In the genomic region with DNA sequence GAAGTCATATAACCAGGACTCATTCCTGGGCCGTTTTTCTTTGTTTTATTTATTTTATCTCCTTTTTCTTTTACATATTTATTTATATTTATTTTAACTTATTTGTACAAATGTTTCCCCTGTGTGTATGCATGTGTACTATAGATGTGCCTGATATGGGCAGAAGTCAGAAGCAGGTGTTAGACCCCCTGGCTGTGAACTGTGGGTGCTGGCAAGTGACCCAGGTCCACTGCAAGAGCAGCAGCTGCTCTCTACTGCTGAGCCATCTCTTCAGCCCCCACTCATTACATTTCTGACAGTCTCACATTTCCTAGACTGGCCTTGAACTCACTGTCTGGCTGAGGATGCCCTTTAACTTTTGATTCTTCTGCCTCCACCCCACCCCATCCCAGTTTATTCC, we compare ENCODE assay signal across 36 mouse cellular contexts. TPM values are rescaled to one million over a fixed set of nuclear protein-coding genes. Genes with fewer than 3 reads are reported as not detected.
"Had no signal": no experiment of that assay in that cellular context is flagged by ENCODE, and none has a peak within 500 bp of the region (broad histone marks: within the 10 kb centered on the region; RNA-seq: fewer than 3 reads in every experiment).

No protein-coding gene starts in this region.

- H3K9me3 ChIP-seq: heart, embryonic 10.5 days; heart, embryonic 12.5 days; heart, embryonic 13.5 days; heart, embryonic 15.5 days; hindbrain, embryonic 10.5 days; hindbrain, embryonic 12.5 days; hindbrain, embryonic 13.5 days; hindbrain, embryonic 15.5 days; intestine, embryonic 15.5 days; kidney, embryonic 15.5 days had no signal

- ATAC-seq: hindbrain, embryonic 16.5 days; hindbrain, postnatal 0 days; inflammation-experienced regulatory T-cells, adult 6 months; intestine, embryonic 15.5 days; intestine, embryonic 16.5 days; intestine, postnatal 0 days had no signal

- H3K9ac ChIP-seq: heart, embryonic 12.5 days; heart, embryonic 13.5 days; heart, embryonic 15.5 days; hindbrain, embryonic 12.5 days; hindbrain, embryonic 13.5 days; hindbrain, embryonic 14.5 days; hindbrain, embryonic 15.5 days; intestine, embryonic 15.5 days; kidney, embryonic 15.5 days had no signal

- H3K36me3 ChIP-seq: heart, embryonic 10.5 days; heart, embryonic 12.5 days; heart, embryonic 13.5 days; heart, embryonic 15.5 days; hindbrain, embryonic 10.5 days; hindbrain, embryonic 12.5 days; hindbrain, embryonic 13.5 days; hindbrain, embryonic 15.5 days; intestine, embryonic 15.5 days; kidney, embryonic 15.5 days had no signal

- H3K4me1 ChIP-seq: hindbrain, embryonic 15.5 days; intestine, embryonic 15.5 days; kidney, embryonic 15.5 days had no signal

- DNase-seq: heart, postnatal 10 days; heart, postnatal 14 days; heart, postnatal 36 days; heart, postnatal 4 days; kidney, adult 11 months; kidney, adult 18-20 months; kidney, adult 2 months; kidney, adult 8-10 months; kidney, adult 9 months; kidney, postnatal 10 days; kidney, postnatal 14 days; kidney, postnatal 25 days; kidney, postnatal 36 days; kidney, postnatal 4 days; layer of hippocampus, adult 9-11 months; layer of hippocampus, postnatal 36 days had no signal

- H3K27me3 ChIP-seq: heart, embryonic 15.5 days; hindbrain, embryonic 12.5 days; hindbrain, embryonic 13.5 days; hindbrain, embryonic 15.5 days; intestine, embryonic 15.5 days; kidney, embryonic 15.5 days had no signal

- H3K4me3 ChIP-seq: heart, embryonic 10.5 days; heart, embryonic 12.5 days; heart, embryonic 13.5 days; heart, embryonic 15.5 days; hindbrain, embryonic 10.5 days; hindbrain, embryonic 12.5 days; hindbrain, embryonic 13.5 days; hindbrain, embryonic 15.5 days; intestine, embryonic 15.5 days; kidney, embryonic 15.5 days; layer of hippocampus, adult 2 months had no signal

- H3K27ac ChIP-seq: heart, embryonic 10.5 days; heart, embryonic 13.5 days; heart, embryonic 15.5 days; hindbrain, embryonic 10.5 days; hindbrain, embryonic 12.5 days; hindbrain, embryonic 13.5 days; hindbrain, embryonic 14.5 days; hindbrain, embryonic 15.5 days; hindbrain, postnatal 0 days; intestine, embryonic 15.5 days; kidney, embryonic 15.5 days; kidney, postnatal 0 days; layer of hippocampus, adult 2 months had no signal

- H3K4me2 ChIP-seq: heart, embryonic 11.5 days; heart, embryonic 12.5 days; heart, embryonic 13.5 days; heart, embryonic 15.5 days; hindbrain, embryonic 12.5 days; hindbrain, embryonic 13.5 days; hindbrain, embryonic 14.5 days; hindbrain, embryonic 15.5 days; intestine, embryonic 15.5 days; kidney, embryonic 15.5 days had no signal

RNA-seq across cellular contexts. Expression of a gene that starts 51.2 kb away (rescaled TPM):
- total RNA-seq: hematopoietic stem cell, adult 5-6 weeks had no signal
- polyA plus RNA-seq: inflammation-experienced regulatory T-cells, adult 6 months had no signal
